Mouse (Mus musculus): ENCODE data around the gene Ntm. TPM values are rescaled to one million over a fixed set of nuclear protein-coding genes. Genes with fewer than 3 reads are reported as not detected.
A peak's percentile ranks its signal among the peaks of the same experiment; 100 is the strongest.

Gene Ntm
- polyA plus RNA-seq, 1 experiment from 2014 or later, result 134 TPM

DNA sequence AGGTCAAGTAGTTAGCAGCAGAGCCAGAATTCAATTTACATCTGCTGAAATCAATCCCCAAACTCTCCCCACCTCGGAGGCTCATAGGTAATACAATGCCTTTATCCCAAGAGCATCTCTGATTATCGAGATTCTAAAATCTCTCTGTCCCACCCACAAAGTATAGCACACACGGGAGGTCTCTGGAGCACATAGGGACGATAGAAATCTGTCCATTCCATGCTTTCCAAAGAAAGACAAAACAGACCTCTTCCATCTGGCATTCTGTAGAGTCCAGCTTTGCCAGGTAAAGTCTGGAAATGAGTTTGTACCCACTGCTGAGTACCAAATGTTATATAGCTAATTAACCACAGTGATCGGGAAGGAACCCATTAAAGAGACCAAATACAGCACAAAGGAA, 388.4 kb downstream of the Ntm start:
- no peak overlapping the region for H3K27ac ChIP-seq (ENCODE audit: low read length)
- WGBS, result 74% methylated on average over 5 of the region's 5 CpGs
- H3K9me3 ChIP-seq (ENCODE audit: control insufficient read depth, low read length), result no peaks in the 10 kb centered on the region
- H3K27me3 ChIP-seq (replicated peaks; ENCODE audit: control insufficient read depth, insufficient read depth, low read length), result no peaks in the 10 kb centered on the region
- no peak overlapping the region for H3K4me3 ChIP-seq (replicated peaks; ENCODE audit: low read length)
- no peak overlapping the region for H3K4me2 ChIP-seq (ENCODE audit: low read length)
- peaks cover 5% of the 10 kb centered on the region; the same call in 1 of the 2 replicates for H3K4me1 ChIP-seq (replicated peaks; ENCODE audit: control insufficient read depth, insufficient read depth, low read length)
- H3K9ac ChIP-seq (replicated peaks; ENCODE audit: low read depth, low read length), result no peak overlapping the region
- H3K36me3 ChIP-seq (ENCODE audit: control insufficient read depth, insufficient read depth), result no peaks in the 10 kb centered on the region
- ATAC-seq, result no peak

DNA sequence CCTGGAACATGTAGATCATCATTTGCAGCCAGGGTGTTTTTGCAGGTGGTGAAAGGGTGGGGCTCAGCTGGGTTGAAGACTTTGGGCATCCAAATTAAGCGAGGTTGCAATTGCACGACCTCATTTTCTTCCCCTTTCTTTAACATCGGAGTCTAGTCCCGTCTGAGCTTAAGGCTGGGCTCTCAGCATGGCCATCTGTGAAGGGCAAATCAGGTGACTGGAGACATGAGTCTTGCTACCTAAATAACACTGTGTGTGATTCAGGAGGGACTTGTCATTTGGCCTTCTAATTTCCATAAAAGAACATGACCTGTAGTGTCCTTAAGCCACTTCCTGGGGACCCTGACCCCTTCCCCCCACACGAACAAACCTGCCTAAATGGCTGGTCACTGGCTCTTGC, 394.4 kb downstream of the Ntm start:
- Histone ChIP-seq H3K4me1 (replicated peaks; ENCODE audit: control insufficient read depth, insufficient read depth, low read length) (no peaks in the 10 kb centered on the region), H3K27me3 (replicated peaks; ENCODE audit: control insufficient read depth, insufficient read depth, low read length) (no peaks in the 10 kb centered on the region), H3K4me3 (replicated peaks; ENCODE audit: low read length) (no peak overlapping the region), H3K9me3 (ENCODE audit: control insufficient read depth, low read length) (no peaks in the 10 kb centered on the region), H3K4me2 (ENCODE audit: low read length) (no peak overlapping the region), H3K27ac (ENCODE audit: low read length) (no peak overlapping the region), H3K9ac (replicated peaks; ENCODE audit: low read depth, low read length) (no peak overlapping the region), H3K36me3 (ENCODE audit: control insufficient read depth, insufficient read depth) (no peaks in the 10 kb centered on the region)
- ATAC-seq, result no peak
- 71% methylated on average over 5 of the region's 5 CpGs for WGBS

DNA sequence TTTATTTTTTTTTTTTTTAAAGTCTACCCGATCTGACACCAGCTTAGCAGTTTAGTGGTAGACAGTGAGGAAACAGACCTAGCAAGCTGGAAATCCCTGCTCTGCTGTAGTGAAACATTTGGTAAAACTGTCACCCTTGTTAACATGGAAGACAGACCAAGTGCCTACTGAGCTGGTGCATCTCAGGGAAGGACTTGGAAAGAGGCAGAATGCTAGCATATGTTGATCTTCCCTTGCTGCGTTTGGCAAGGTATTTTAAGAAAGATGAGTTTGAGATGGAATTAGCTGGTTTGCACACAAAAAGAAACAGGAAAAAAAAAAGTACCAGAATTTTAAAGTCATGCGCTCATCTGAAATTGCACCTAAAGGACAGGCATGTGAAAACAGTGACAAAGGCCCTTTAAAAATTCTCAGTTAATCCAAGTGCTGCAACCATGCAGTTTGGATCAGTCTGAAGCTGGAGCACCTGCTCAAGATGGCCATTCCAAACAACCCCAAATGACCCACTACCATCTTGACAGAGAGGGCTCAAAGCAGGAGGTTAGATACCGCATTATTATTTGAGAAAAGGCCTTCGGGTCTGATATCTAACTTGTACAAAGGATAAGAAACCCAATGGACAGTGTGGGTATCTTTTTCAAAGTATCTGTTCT, 400.4 kb downstream of the Ntm start:
- no peaks in the 10 kb centered on the region for H3K4me1 ChIP-seq (replicated peaks; ENCODE audit: control insufficient read depth, insufficient read depth, low read length)
- no peak overlapping the region for H3K9ac ChIP-seq (replicated peaks; ENCODE audit: low read depth, low read length)
- no peak overlapping the region for H3K27ac ChIP-seq (ENCODE audit: low read length)
- WGBS, result 84% methylated on average over 5 of the region's 5 CpGs
- H3K9me3 ChIP-seq (ENCODE audit: control insufficient read depth, low read length), result no peaks in the 10 kb centered on the region
- ATAC-seq, result peak; percentile 40; the same call in 1 of the 2 replicates
- no peak overlapping the region for H3K4me3 ChIP-seq (replicated peaks; ENCODE audit: low read length)
- H3K27me3 ChIP-seq (replicated peaks; ENCODE audit: control insufficient read depth, insufficient read depth, low read length), result no peaks in the 10 kb centered on the region
- no peaks in the 10 kb centered on the region for H3K36me3 ChIP-seq (ENCODE audit: control insufficient read depth, insufficient read depth)
- no peak overlapping the region for H3K4me2 ChIP-seq (ENCODE audit: low read length)

DNA sequence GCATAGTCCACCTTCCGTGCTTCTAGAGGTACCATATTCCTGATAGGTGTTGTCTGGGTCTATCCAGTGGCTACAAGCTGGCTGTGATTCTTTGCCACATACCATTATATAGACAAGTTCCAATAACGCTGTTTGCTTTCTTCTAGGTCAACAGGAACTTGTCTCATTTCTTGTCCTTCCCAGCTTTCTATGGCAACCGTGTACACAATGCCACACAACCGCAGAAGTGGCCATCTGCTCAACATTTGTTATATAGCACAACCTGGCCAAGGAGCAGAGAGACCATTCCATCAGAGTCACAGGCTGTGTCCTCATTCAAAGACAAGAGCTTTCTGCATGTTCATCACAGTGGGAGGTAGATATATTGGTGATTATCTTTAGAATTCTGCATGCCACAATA, 404.0 kb downstream of the Ntm start:
- H3K4me2 ChIP-seq (ENCODE audit: low read length), result no peak overlapping the region
- H3K4me3 ChIP-seq (replicated peaks; ENCODE audit: low read length), result no peak overlapping the region
- H3K9ac ChIP-seq (replicated peaks; ENCODE audit: low read depth, low read length), result no peak overlapping the region
- no peaks in the 10 kb centered on the region for H3K9me3 ChIP-seq (ENCODE audit: control insufficient read depth, low read length)
- ATAC-seq, result no peak
- no peaks in the 10 kb centered on the region for H3K36me3 ChIP-seq (ENCODE audit: control insufficient read depth, insufficient read depth)
- H3K4me1 ChIP-seq (replicated peaks; ENCODE audit: control insufficient read depth, insufficient read depth, low read length), result no peaks in the 10 kb centered on the region
- 90% methylated on average over 4 of the region's 4 CpGs for WGBS
- no peak overlapping the region for H3K27ac ChIP-seq (ENCODE audit: low read length)
- no peaks in the 10 kb centered on the region for H3K27me3 ChIP-seq (replicated peaks; ENCODE audit: control insufficient read depth, insufficient read depth, low read length)

DNA sequence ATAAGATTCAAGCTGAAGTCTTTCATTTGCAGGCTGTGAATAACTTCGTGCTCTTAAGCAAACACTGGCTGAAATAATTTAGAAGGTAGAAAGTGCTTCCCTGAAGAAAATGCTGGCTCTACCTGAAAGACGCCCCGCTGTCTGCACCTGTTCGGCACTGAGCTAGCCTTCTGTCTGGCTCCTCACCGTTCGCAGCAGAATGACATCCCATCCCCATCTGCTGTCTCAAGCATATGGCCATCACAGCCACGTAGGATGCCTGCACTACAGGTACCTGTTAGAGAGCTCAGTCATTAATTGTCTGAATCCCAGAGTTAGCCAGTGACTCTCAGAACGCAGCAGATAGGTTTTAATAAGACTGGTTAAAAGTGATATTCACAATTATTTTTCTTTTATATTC, 412.4 kb downstream of the Ntm start:
- H3K27ac ChIP-seq (ENCODE audit: low read length), result no peak overlapping the region
- no peaks in the 10 kb centered on the region for H3K4me1 ChIP-seq (replicated peaks; ENCODE audit: control insufficient read depth, insufficient read depth, low read length)
- no peaks in the 10 kb centered on the region for H3K36me3 ChIP-seq (ENCODE audit: control insufficient read depth, insufficient read depth)
- no peaks in the 10 kb centered on the region for H3K9me3 ChIP-seq (ENCODE audit: control insufficient read depth, low read length)
- WGBS, result 75% methylated on average over 8 of the region's 8 CpGs
- H3K27me3 ChIP-seq (replicated peaks; ENCODE audit: control insufficient read depth, insufficient read depth, low read length), result no peaks in the 10 kb centered on the region
- H3K4me3 ChIP-seq (replicated peaks; ENCODE audit: low read length), result no peak overlapping the region
- H3K9ac ChIP-seq (replicated peaks; ENCODE audit: low read depth, low read length), result no peak overlapping the region
- H3K4me2 ChIP-seq (ENCODE audit: low read length), result no peak overlapping the region
- no peak for ATAC-seq

DNA sequence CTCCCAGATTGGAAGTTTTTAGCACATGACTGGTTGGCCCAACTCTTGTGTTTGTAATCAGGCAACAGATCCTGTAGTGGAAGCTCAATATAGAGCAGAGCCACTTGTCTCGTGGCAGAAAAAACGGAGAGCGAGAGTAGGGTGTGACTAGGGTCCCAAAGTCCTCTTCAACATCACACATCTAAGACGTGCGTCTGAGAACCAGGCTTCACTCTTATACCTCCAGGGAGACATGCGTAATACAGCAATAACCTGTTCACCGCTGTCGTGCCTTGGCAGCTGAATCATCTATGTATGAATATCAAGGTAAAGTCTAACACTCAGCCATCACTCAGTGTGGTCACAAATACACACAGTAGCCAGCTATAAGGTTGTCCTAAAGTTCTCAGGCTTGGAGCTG, 412.8 kb downstream of the Ntm start:
- Histone ChIP-seq H3K4me2 (ENCODE audit: low read length) (no peak overlapping the region), H3K27me3 (replicated peaks; ENCODE audit: control insufficient read depth, insufficient read depth, low read length) (no peaks in the 10 kb centered on the region), H3K36me3 (ENCODE audit: control insufficient read depth, insufficient read depth) (no peaks in the 10 kb centered on the region), H3K27ac (ENCODE audit: low read length) (no peak overlapping the region), H3K9me3 (ENCODE audit: control insufficient read depth, low read length) (no peaks in the 10 kb centered on the region), H3K4me1 (replicated peaks; ENCODE audit: control insufficient read depth, insufficient read depth, low read length) (no peaks in the 10 kb centered on the region), H3K9ac (replicated peaks; ENCODE audit: low read depth, low read length) (no peak overlapping the region), H3K4me3 (replicated peaks; ENCODE audit: low read length) (no peak overlapping the region)
- ATAC-seq, result no peak
- WGBS, result 91% methylated on average over 8 of the region's 8 CpGs

DNA sequence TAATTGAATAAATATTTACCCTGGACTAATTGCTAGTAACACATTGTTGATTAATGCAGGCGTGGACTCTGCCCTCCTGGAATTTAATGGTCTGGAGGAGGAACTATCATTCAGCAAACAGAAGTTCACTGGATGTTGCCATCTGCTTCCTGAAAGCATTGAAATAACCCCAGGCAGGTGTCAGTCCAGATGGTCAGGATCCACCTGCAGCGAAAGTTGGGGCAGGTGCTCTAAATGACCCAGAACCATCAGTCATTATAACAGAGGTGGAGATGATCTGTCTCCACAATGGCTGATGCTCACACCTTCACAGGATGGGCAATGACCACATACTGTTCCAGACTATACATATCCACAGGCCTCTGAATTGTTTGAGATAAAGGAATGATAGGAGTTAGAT, 426.5 kb downstream of the Ntm start:
- Histone ChIP-seq H3K4me2 (ENCODE audit: low read length) (no peak overlapping the region), H3K9me3 (ENCODE audit: control insufficient read depth, low read length) (no peaks in the 10 kb centered on the region), H3K9ac (replicated peaks; ENCODE audit: low read depth, low read length) (no peak overlapping the region), H3K4me3 (replicated peaks; ENCODE audit: low read length) (no peak overlapping the region), H3K27ac (ENCODE audit: low read length) (no peak overlapping the region), H3K36me3 (ENCODE audit: control insufficient read depth, insufficient read depth) (no peaks in the 10 kb centered on the region), H3K27me3 (replicated peaks; ENCODE audit: control insufficient read depth, insufficient read depth, low read length) (no peaks in the 10 kb centered on the region), H3K4me1 (replicated peaks; ENCODE audit: control insufficient read depth, insufficient read depth, low read length) (peaks cover 9% of the 10 kb centered on the region; the same call in 1 of the 2 replicates)
- WGBS, result 86% methylated on average over 2 of the region's 2 CpGs
- no peak for ATAC-seq

DNA sequence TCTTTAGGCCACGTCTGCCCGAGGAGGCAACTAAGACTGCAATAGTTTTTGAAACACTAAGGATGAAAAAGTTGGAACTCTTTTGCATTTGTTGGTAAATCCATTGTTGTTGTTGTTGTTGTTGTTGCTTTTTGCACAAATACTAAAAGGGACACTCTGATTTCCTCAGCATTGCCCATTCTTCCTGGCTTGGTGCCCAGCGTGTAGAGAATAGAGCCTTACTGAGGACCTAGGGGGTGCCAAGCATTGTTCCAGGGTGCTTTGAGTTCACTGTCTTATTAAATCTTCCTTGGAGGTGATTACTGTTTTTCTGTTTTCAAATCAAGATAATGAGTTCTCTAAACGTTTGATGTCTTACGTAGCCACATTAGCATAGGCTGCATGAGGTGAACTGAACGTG, 428.2 kb downstream of the Ntm start:
- Histone ChIP-seq H3K9me3 (ENCODE audit: control insufficient read depth, low read length) (no peaks in the 10 kb centered on the region), H3K27me3 (replicated peaks; ENCODE audit: control insufficient read depth, insufficient read depth, low read length) (no peaks in the 10 kb centered on the region), H3K4me2 (ENCODE audit: low read length) (no peak overlapping the region), H3K36me3 (ENCODE audit: control insufficient read depth, insufficient read depth) (no peaks in the 10 kb centered on the region), H3K27ac (ENCODE audit: low read length) (no peak overlapping the region), H3K9ac (replicated peaks; ENCODE audit: low read depth, low read length) (no peak overlapping the region), H3K4me3 (replicated peaks; ENCODE audit: low read length) (no peak overlapping the region), H3K4me1 (replicated peaks; ENCODE audit: control insufficient read depth, insufficient read depth, low read length) (peaks cover 9% of the 10 kb centered on the region; the same call in 1 of the 2 replicates)
- 21% methylated on average over 6 of the region's 6 CpGs for WGBS
- no peak for ATAC-seq

DNA sequence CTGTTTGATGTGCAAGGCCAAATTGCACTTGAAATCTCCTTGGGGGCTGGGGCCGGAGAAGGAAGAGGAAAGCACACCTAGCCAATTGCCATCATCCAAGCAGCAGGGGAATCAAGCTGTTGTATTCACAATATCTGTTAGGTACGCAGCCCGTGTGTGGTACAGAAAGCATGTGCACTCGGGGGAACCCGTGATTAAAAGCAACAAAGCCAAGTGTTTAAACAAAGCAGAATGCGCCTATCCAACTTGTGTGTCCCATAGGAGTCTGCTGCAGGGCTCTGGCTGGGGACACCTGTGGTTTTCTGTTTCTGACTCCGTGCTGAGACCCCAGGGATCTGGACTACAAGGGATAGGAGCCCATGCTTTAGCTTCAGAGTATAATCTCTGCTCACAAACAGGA, 428.6 kb downstream of the Ntm start:
- Histone ChIP-seq H3K27ac (ENCODE audit: low read length) (no peak overlapping the region), H3K27me3 (replicated peaks; ENCODE audit: control insufficient read depth, insufficient read depth, low read length) (no peaks in the 10 kb centered on the region), H3K9me3 (ENCODE audit: control insufficient read depth, low read length) (no peaks in the 10 kb centered on the region), H3K4me2 (ENCODE audit: low read length) (no peak overlapping the region), H3K4me3 (replicated peaks; ENCODE audit: low read length) (no peak overlapping the region), H3K36me3 (ENCODE audit: control insufficient read depth, insufficient read depth) (no peaks in the 10 kb centered on the region), H3K4me1 (replicated peaks; ENCODE audit: control insufficient read depth, insufficient read depth, low read length) (peaks cover 9% of the 10 kb centered on the region; the same call in 1 of the 2 replicates), H3K9ac (replicated peaks; ENCODE audit: low read depth, low read length) (no peak overlapping the region)
- 15% methylated on average over 7 of the region's 7 CpGs for WGBS
- no peak for ATAC-seq

DNA sequence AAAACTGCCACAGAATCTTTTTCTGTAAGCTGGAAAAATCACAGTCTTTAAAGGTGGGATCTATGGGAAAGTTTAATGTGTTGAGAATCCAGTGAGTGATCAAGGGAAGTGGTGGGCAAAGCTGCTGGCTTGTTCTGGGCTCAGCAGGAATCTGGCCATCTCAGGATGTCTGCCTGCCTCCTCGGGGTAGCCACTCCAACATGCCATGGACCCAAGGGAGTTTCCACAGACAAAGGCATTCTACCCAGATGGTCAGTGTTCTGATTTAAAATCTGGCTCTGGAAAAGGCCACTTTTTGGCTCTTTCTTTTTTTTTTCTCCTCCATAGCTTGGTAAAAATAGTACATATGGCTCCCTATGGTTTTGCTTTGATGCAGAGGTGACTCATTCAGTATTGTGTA, 429.4 kb downstream of the Ntm start:
- WGBS, result 24% methylated on average over 1 of the region's 1 CpGs
- H3K36me3 ChIP-seq (ENCODE audit: control insufficient read depth, insufficient read depth), result no peaks in the 10 kb centered on the region
- no peak overlapping the region for H3K4me3 ChIP-seq (replicated peaks; ENCODE audit: low read length)
- no peak for ATAC-seq
- H3K9ac ChIP-seq (replicated peaks; ENCODE audit: low read depth, low read length), result no peak overlapping the region
- H3K4me1 ChIP-seq (replicated peaks; ENCODE audit: control insufficient read depth, insufficient read depth, low read length), result peaks cover 9% of the 10 kb centered on the region; the same call in 1 of the 2 replicates
- H3K27me3 ChIP-seq (replicated peaks; ENCODE audit: control insufficient read depth, insufficient read depth, low read length), result no peaks in the 10 kb centered on the region
- H3K9me3 ChIP-seq (ENCODE audit: control insufficient read depth, low read length), result no peaks in the 10 kb centered on the region
- H3K4me2 ChIP-seq (ENCODE audit: low read length), result no peak overlapping the region
- H3K27ac ChIP-seq (ENCODE audit: low read length), result no peak overlapping the region
